Mouse (Mus musculus) bone marrow macrophage, adult 2 months (primary cell): ENCODE data around the gene Lgmn.

ENCODE experiments used
- CTCF ChIP-seq: IDR thresholded peaks from 2 replicates; pipeline ENCODE4 v1.5.1; 2012; ENCODE audit warnings: low read depth, mild to moderate bottlenecking, low read length, moderate library complexity
- POLR2A ChIP-seq: IDR thresholded peaks from 2 replicates; pipeline ENCODE4 v1.6.1; 2012; ENCODE audit warnings: mild to moderate bottlenecking, low read depth, low read length, borderline replicate concordance

GRCm38 (mm10) chr12:102441141-102441540 is 1.5 kb upstream of the Lgmn start:
- TF ChIP-seq CTCF (no peak), POLR2A (no peak)
